Mouse (Mus musculus): ENCODE results near the gene Cmtm2b. TPM values are rescaled to one million over a fixed set of nuclear protein-coding genes. Genes with fewer than 3 reads are reported as not detected.
A peak's percentile ranks its signal among the peaks of the same experiment; 100 is the strongest.

Gene Cmtm2b
- total RNA-seq, 2 experiments from 2014 or later: not detected

DNA sequence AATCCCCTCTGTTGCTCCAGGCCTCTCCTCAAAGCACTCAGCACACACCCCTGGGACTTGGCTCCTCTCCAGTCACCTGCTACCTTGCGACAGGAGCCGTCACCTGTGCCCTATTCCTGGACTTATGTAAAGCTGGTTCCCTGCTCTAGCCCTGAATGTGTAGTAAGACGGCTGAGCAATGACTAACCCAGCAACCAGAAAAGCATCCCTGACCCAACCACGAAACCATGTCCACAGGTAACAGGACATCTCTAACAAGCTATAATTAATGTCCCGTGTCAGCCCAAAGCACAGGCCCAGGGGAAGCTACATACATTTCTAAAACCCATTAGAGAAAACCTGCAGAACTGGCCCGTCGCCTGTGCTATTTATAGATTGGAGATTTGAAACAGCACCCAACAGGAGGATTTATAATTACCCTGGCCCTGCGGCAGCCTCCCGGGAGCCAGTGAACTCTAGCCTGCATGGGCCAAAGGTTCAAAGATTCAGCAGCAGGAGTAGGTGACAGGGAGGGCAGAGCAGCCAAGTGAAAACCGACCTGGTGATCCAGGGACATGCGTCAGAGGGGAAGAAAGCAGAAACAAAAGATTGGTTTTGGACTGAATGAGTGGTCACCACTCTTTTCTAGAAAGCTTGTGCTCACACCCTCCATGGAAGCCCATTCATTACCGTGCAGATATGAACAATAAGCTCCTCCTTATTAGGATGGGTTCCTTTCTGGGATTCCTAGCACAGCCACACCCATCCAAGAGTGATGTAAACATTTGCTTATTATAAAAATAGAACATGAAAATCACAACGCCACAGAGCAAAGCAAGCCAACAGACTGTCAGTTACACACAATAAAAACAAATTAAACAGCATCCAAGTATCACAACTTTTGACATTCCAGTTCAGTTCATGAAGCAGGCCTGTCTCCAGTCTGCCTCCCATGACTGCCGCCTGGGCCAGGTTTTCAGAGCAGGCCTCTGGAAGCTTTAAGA is 53.1 kb downstream of the Cmtm2b start:
- H3K27ac ChIP-seq: peak overlapping the region; percentile 70
- intact Hi-C loops (cut with DNase I): no loop called here
- no peak overlapping the region; the same call in 1 of the 2 replicates for H3K4me3 ChIP-seq
- DNase-seq: peak; percentile 70
- TF ChIP-seq CTCF (IDR thresholded peaks at IDR 0.05): no peak

DNA sequence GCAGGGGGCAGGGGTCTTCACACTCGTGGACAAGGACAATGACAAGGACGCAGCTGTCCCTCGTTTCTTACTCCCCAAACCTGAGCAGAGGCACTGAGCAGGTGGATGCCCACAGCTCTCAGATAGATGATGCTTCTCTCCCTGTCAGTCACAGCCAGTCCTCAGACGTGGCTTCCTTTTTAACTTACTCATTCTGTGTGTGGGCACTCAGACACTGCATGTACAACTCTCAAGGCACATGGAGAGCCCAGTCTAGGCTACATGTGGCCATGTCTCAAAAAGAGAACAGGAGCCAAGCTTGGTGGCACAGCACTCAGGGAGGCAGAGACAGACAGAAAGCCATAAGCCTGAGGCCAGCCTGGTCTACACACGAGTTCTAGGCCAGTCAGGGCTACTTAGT is 53.9 kb downstream of the Cmtm2b start:
- intact Hi-C loops (cut with DNase I): no loop called here
- no peak for TF ChIP-seq CTCF (IDR thresholded peaks at IDR 0.05)
- Histone ChIP-seq H3K4me3 (no peak overlapping the region), H3K27ac (peak overlapping the region; percentile 70)
- DNase-seq: no peak

- no peak for DNase-seq
- no peak for TF ChIP-seq CTCF (IDR thresholded peaks at IDR 0.05)
- H3K27ac ChIP-seq: no peak overlapping the region
- intact Hi-C loops (cut with DNase I): no loop called here
- no peak overlapping the region for H3K4me3 ChIP-seq
These were observed 54.6 kb downstream of the Cmtm2b start for GRCm38 (mm10) chr8:104376669-104377068.

DNA sequence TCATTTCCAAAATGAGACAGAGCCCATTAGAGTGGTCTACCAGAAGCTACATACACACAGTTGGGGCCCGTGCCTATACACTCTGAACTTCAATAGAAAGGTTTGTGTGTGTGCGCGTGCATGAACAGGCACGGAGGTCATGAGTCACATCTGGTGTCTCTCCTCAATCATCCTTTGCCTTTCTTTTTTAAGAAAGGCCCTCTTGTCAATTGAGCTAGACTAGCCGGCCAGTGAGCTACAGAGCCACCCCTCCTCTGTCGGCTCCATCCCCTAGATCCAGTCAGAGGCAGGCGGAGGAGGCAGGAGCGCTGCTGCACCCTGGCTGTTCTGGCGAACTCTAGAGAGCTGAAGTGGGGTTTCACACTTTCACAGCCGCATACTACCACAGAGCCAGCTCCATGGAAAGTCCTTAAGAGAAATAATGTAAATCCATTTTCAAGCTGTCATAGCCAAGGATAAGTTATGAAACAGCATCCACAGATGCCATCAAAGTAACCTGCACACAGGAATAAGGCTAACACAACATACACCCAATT is 57.3 kb downstream of the Cmtm2b start:
- Histone ChIP-seq H3K27ac (no peak overlapping the region), H3K4me3 (no peak overlapping the region)
- DNase-seq: no peak
- intact Hi-C loops (cut with DNase I): no loop called here
- TF ChIP-seq CTCF (IDR thresholded peaks at IDR 0.05): no peak

GRCm38 (mm10) chr8:104380269-104380668 is 58.2 kb downstream of the Cmtm2b start:
- Histone ChIP-seq H3K4me3 (no peak overlapping the region), H3K27ac (no peak overlapping the region)
- intact Hi-C loops (cut with DNase I): no loop called here
- DNase-seq: no peak
- TF ChIP-seq CTCF (IDR thresholded peaks at IDR 0.05): no peak

Other genes with a start within 250 kb of the Cmtm2b start
- gene Cdh5, start 220.6 kb upstream of the Cmtm2b start, total RNA-seq (2021): 10 to 100 TPM; 36.4 to 46.9 TPM
- gene Bean1, start 151.8 kb upstream of the Cmtm2b start, total RNA-seq (2021): under 1 TPM; 0.08 to 0.39 TPM
- gene Tk2, start 73.7 kb upstream of the Cmtm2b start, total RNA-seq (2021): 1 to 10 TPM; 2.7 to 3.6 TPM
- 1 to 10 TPM; 1.4 to 3.8 TPM for gene Cklf, start 71.4 kb upstream of the Cmtm2b start, total RNA-seq (2021)
- not detected for gene Cmtm2a, start 29.0 kb upstream of the Cmtm2b start, total RNA-seq (2021)
- gene Gm45711, start 12.1 kb upstream of the Cmtm2b start, total RNA-seq (2021): not detected
- gene Cmtm1, start 12.1 kb upstream of the Cmtm2b start, total RNA-seq (2021): not detected
- not detected for gene Gm11020, start 663 bp upstream of the Cmtm2b start, total RNA-seq (2021)
- gene Cmtm3, start 17.2 kb downstream of the Cmtm2b start, total RNA-seq (2021): 1 to 10 TPM; 3.5 to 8.5 TPM
- 1 to 10 TPM; 3.9 to 5.7 TPM for gene Cmtm4, start 73.6 kb downstream of the Cmtm2b start, total RNA-seq (2021)
- gene Dync1li2, start 120.8 kb downstream of the Cmtm2b start, total RNA-seq (2021): 100 to 1,000 TPM in 1 of 2 experiments, 10 to 100 TPM in 1; 99.8 to 100 TPM
- not detected for gene Terb1, start 187.7 kb downstream of the Cmtm2b start, total RNA-seq (2021)
- gene Nae1, start 212.4 kb downstream of the Cmtm2b start, total RNA-seq (2021): 10 to 100 TPM; 26.1 to 28.3 TPM
- gene Car7, start 212.5 kb downstream of the Cmtm2b start, total RNA-seq (2021): under 1 TPM; 0.98 to 0.99 TPM

Measured in gastrocnemius, adult 2 months (tissue).